Mouse (Mus musculus) CH12.LX (cell line): Measurements from ENCODE around the gene Abt1. TPM values are rescaled to one million over a fixed set of nuclear protein-coding genes. Genes with fewer than 3 reads are reported as not detected.
A peak's percentile ranks its signal among the peaks of the same experiment; 100 is the strongest.

Source experiments
- DNase-seq: peaks from one replicate; pipeline ENCODE4 v3.0.0-alpha.2; 2013; ENCODE audit errors: extremely low read depth
- H3K27ac ChIP-seq: 2 replicates; pipeline ENCODE4 v1.5.1; 2012; ENCODE audit warnings: low read depth, mild to moderate bottlenecking, control low read depth, moderate library complexity; ENCODE audit not compliant: insufficient read depth
- H3K27me3 ChIP-seq: replicated peaks from 2 replicates; pipeline ENCODE3; 2012; ENCODE audit warnings: inconsistent platforms
- H3K36me3 ChIP-seq, 2 experiments: replicated peaks in 1 of 2; 2 replicates each; pipeline versions ENCODE3 to v1.6.1; 2012; ENCODE audit warnings: inconsistent platforms in 1 of 2, low read length in 1 of 2, mild to moderate bottlenecking in 1 of 2, mixed read lengths in 1 of 2, moderate library complexity in 1 of 2; ENCODE audit not compliant: control insufficient read depth in 1 of 2, insufficient read depth in 1 of 2
- H3K4me1 ChIP-seq, 2 experiments: 2 replicates each; pipeline ENCODE4 v1.6.1; 2012; ENCODE audit warnings: inconsistent platforms in 1 of 2, moderate library complexity in 1 of 2; ENCODE audit not compliant: insufficient read depth in 2 of 2, control insufficient read depth in 1 of 2
- H3K4me2 ChIP-seq: 2 replicates; pipeline ENCODE4 v1.6.1; 2012; ENCODE audit warnings: low read depth, mild to moderate bottlenecking, control low read depth; ENCODE audit not compliant: poor library complexity, insufficient read depth, severe bottlenecking
- H3K4me3 ChIP-seq, 3 experiments: fragments of 150-350 bp in 1 of 3; sonication (generic) in 1 of 3; replicated peaks in 1 of 3; 2 replicates each; pipeline versions ENCODE3 to v1.5.1; 2011 to 2012; ENCODE audit warnings: low read depth in 2 of 3, low read length in 2 of 3, mild to moderate bottlenecking in 2 of 3, moderate library complexity in 2 of 3, control low read depth in 1 of 3, improper control_type of control experiment in 1 of 3, inconsistent platforms in 1 of 3, mixed read lengths in 1 of 3; ENCODE audit not compliant: poor library complexity in 1 of 3
- H3K79me2 ChIP-seq: replicated peaks from 2 replicates; pipeline ENCODE4 v1.6.1; 2012; ENCODE audit warnings: mild to moderate bottlenecking, moderate library complexity; ENCODE audit not compliant: control insufficient read depth, poor library complexity, insufficient read depth, severe bottlenecking; ENCODE audit errors: extremely low read depth
- H3K9ac ChIP-seq: 2 replicates; pipeline ENCODE4 v1.6.1; 2012; ENCODE audit warnings: low read depth, mild to moderate bottlenecking, control low read depth, moderate library complexity; ENCODE audit not compliant: insufficient read depth
- H3K9me3 ChIP-seq: replicated peaks from 2 replicates; pipeline ENCODE3; 2012; ENCODE audit warnings: low read length, inconsistent platforms, mixed read lengths
- CTCF ChIP-seq, 2 experiments: IDR thresholded peaks in 1 of 2; conservative IDR thresholded peaks in 1 of 2; 2 replicates each; pipeline ENCODE4 v1.5.1; 2011 to 2012; ENCODE audit warnings: low read depth in 2 of 2, low read length in 2 of 2, improper control_type of control experiment in 1 of 2, inconsistent platforms in 1 of 2, mild to moderate bottlenecking in 1 of 2, moderate library complexity in 1 of 2
- ETS1 ChIP-seq: conservative IDR thresholded peaks from 2 replicates; pipeline ENCODE4 v1.6.1; 2012; ENCODE audit warnings: low read depth, mild to moderate bottlenecking, inconsistent platforms, low read length, improper control_type of control experiment, moderate library complexity
- IRF4 ChIP-seq: IDR thresholded peaks from 2 replicates; pipeline ENCODE4 v1.6.1; 2014; ENCODE audit warnings: low read depth, mild to moderate bottlenecking, inconsistent platforms, low read length, improper control_type of control experiment
- JUN ChIP-seq: IDR thresholded peaks from 2 replicates; pipeline ENCODE4 v1.6.1; 2011; ENCODE audit warnings: low read depth, mild to moderate bottlenecking, low read length, improper control_type of control experiment, moderate library complexity; ENCODE audit not compliant: insufficient read depth
- KAT2A ChIP-seq: IDR thresholded peaks from 2 replicates; pipeline ENCODE4 v1.6.1; 2012; ENCODE audit warnings: low read length, improper control_type of control experiment, inconsistent platforms; ENCODE audit not compliant: insufficient replicate concordance
- MAX ChIP-seq: IDR thresholded peaks from 2 replicates; pipeline ENCODE4 v1.6.1; 2011; ENCODE audit warnings: low read length, improper control_type of control experiment
- MAZ ChIP-seq: IDR thresholded peaks from 2 replicates; pipeline ENCODE4 v1.6.1; 2012; ENCODE audit warnings: low read depth, mild to moderate bottlenecking, inconsistent platforms, low read length, improper control_type of control experiment, moderate library complexity
- MXI1 ChIP-seq: IDR thresholded peaks from 2 replicates; pipeline ENCODE4 v1.6.1; 2011; ENCODE audit warnings: mild to moderate bottlenecking, low read depth, low read length, improper control_type of control experiment
- MYC ChIP-seq: IDR thresholded peaks from 2 replicates; pipeline ENCODE4 v1.6.1; 2011; ENCODE audit warnings: low read depth, mild to moderate bottlenecking, improper control_type of control experiment, low read length
- PAX5 ChIP-seq: IDR thresholded peaks from 2 replicates; pipeline ENCODE4 v1.6.1; 2012; ENCODE audit warnings: low read length, inconsistent platforms, mixed read lengths
- POLR2AphosphoS2 ChIP-seq: IDR thresholded peaks from 2 replicates; pipeline ENCODE4 v1.6.1; 2011; ENCODE audit warnings: low read depth, low read length, improper control_type of control experiment
- RAD21 ChIP-seq: IDR thresholded peaks from 2 replicates; pipeline ENCODE4 v1.6.1; 2011; ENCODE audit warnings: low read depth, mild to moderate bottlenecking, low read length, improper control_type of control experiment, moderate library complexity
- RCOR1 ChIP-seq: conservative IDR thresholded peaks from 2 replicates; pipeline ENCODE4 v1.6.1; 2012; ENCODE audit warnings: low read depth, mild to moderate bottlenecking, inconsistent platforms, low read length, improper control_type of control experiment
- TCF12 ChIP-seq: IDR thresholded peaks from 2 replicates; pipeline ENCODE4 v1.6.1; 2014; ENCODE audit warnings: low read depth, mild to moderate bottlenecking, inconsistent platforms, low read length, improper control_type of control experiment
- ZNF384 ChIP-seq: IDR thresholded peaks from 2 replicates; pipeline ENCODE4 v1.6.1; 2012; ENCODE audit warnings: low read depth, low read length, improper control_type of control experiment, inconsistent platforms
- dilution Hi-C: fragments of 300-500 bp; cut with MboI; formaldehyde crosslinking; loops from 2 replicates; pipeline ENCODE4 v1.14.3; 2020; ENCODE audit warnings: low sequenced_read_pairs; ENCODE audit not compliant: extremely low pct_unique_long_range_greater_than_20kb, extremely low pct_ligation_motif_present
- in situ Hi-C: fragments of 300-500 bp; cut with MboI; formaldehyde crosslinking; loops from 3 replicates; pipeline ENCODE4 v1.14.3; 2019; ENCODE audit warnings: low sequenced_read_pairs, low pct_ligation_motif_present, low pct_unique_long_range_greater_than_20kb, mixed read lengths
- polyA plus RNA-seq: library from polyadenylated mRNA; unstranded; fragments of >175 nt; gene quantifications from 2 replicates; pipeline ENCODE4 v1.2.1, GENCODE M21; 2012; ENCODE audit warnings: low read depth; ENCODE audit not compliant: insufficient read length
- total RNA-seq, 2 experiments: library from RNA; depleted of rRNA; stranded (reverse); fragments of 300-350 nt in 1 of 2; fragments of >200 nt in 1 of 2; gene quantifications; 2 replicates each; pipeline ENCODE4 v1.2.3; 2012 to 2014

Abt1 gene
- total and polyA plus RNA-seq, 3 experiments: 10.1 to 15.4 (median 11.7) TPM

GRCm38 (mm10) chr13:23424494-23425325, 1.0 kb upstream of the Abt1 start:
- Histone ChIP-seq H3K27ac (peak overlapping the region; percentile 45), H3K4me1 (peaks cover 5 to 29% of the 10 kb centered on the region in 2 experiments), H3K4me2 (peak overlapping the region; percentile 80), H3K27me3 (no peaks in the 10 kb centered on the region), H3K36me3 (peaks cover 25 to 29% of the 10 kb centered on the region in 2 experiments), H3K9ac (peak overlapping the region; percentile 35), H3K79me2 (peaks cover 26% of the 10 kb centered on the region)
- in situ Hi-C loops: loop anchor here (10.0 to 25.0 kb wide), 3 partner anchors 1380 to 1562 kb away; partner anchors contain the start of genes Hist1h2ag, Hist1h2bj, Hist1h4i and Zfp184
- peak; percentile 96 for DNase-seq
- TF ChIP-seq CTCF (conservative IDR thresholded peaks at IDR 0.05 in 1 of 2, IDR thresholded peaks at IDR 0.05 in 1 of 2; ENCODE audit: low read depth in 2 of 2, low read length in 2 of 2) (peak in 1 of 2 experiments; percentile 52; a peak in 2 of 4 replicates), ZNF384 (no peak), MXI1 (no peak)
- TF ChIP-seq, all 38 proteins: peak for 1
- Histone ChIP-seq H3K9me3 (no peaks in the 10 kb centered on the region), H3K4me3 (peak overlapping the region; percentile 50 to 93 (median 84))
- dilution Hi-C loops: no loop called here

GRCm38 (mm10) chr13:23424052-23424380, 350 bp upstream of the Abt1 start:
- Histone ChIP-seq H3K36me3 (peaks cover 27 to 36% of the 10 kb centered on the region in 2 experiments), H3K27me3 (no peaks in the 10 kb centered on the region), H3K4me1 (peaks cover 5 to 23% of the 10 kb centered on the region in 2 experiments), H3K79me2 (peaks cover 24% of the 10 kb centered on the region), H3K27ac (no peak overlapping the region), H3K9me3 (no peaks in the 10 kb centered on the region), H3K4me3 (peak overlapping the region; percentile 55 to 93 (median 84)), H3K9ac (peak overlapping the region; percentile 59), H3K4me2 (peak overlapping the region; percentile 44)
- TF ChIP-seq JUN: no peak
- TF ChIP-seq RCOR1: no peak
- TF ChIP-seq PAX5: no peak
- no peak for TF ChIP-seq TCF12
- no peak for TF ChIP-seq MYC
- dilution Hi-C loops: no loop called here
- DNase-seq: no peak
- in situ Hi-C loops: loop anchor here (10.0 kb wide), 1 partner anchor 1379 kb away; the partner anchor contains the start of genes Hist1h2ag, Hist1h2bj and Hist1h4i

GRCm38 (mm10) chr13:23422351-23422750, 1.3 kb downstream of the Abt1 start:
- H3K4me1 ChIP-seq: peaks cover 5 to 14% of the 10 kb centered on the region in 2 experiments
- in situ Hi-C loops: loop anchor here (10.0 kb wide), 1 partner anchor 1378 kb away; the partner anchor contains the start of genes Hist1h2ag, Hist1h2bj and Hist1h4i
- H3K4me2 ChIP-seq: no peak overlapping the region; the same call in 1 of the 2 replicates
- peaks cover 23% of the 10 kb centered on the region for H3K79me2 ChIP-seq
- H3K4me3 ChIP-seq: no peak overlapping the region
- no peak overlapping the region for H3K27ac ChIP-seq
- dilution Hi-C loops: no loop called here
- H3K9ac ChIP-seq: no peak overlapping the region
- DNase-seq: no peak
- H3K27me3 ChIP-seq: no peaks in the 10 kb centered on the region
- no peak for TF ChIP-seq MAX
- TF ChIP-seq KAT2A: no peak
- no peak for TF ChIP-seq PAX5
- TF ChIP-seq IRF4: no peak
- no peak for TF ChIP-seq RAD21
- no peak for TF ChIP-seq ETS1
- no peak for TF ChIP-seq CTCF (conservative IDR thresholded peaks at IDR 0.05 in 1 of 2, IDR thresholded peaks at IDR 0.05 in 1 of 2; ENCODE audit: low read depth in 2 of 2, low read length in 2 of 2)
- TF ChIP-seq POLR2AphosphoS2: no peak
- TF ChIP-seq MAZ: no peak
- peaks cover 33 to 45% of the 10 kb centered on the region in 2 experiments for H3K36me3 ChIP-seq
- H3K9me3 ChIP-seq: no peaks in the 10 kb centered on the region
